Mouse (Mus musculus): ENCODE measurements around the gene Lalba. TPM values are rescaled to one million over a fixed set of nuclear protein-coding genes. Genes with fewer than 3 reads are reported as not detected.

Lalba gene
- polyA plus RNA-seq, 1 experiment from 2014 or later = not detected

- Histone ChIP-seq H3K27me3 (no peaks in the 10 kb centered on the region), H3K9me3 (no peaks in the 10 kb centered on the region; the same call in 1 of the 2 replicates), H3K4me1 (no peaks in the 10 kb centered on the region), H3K36me3 (no peaks in the 10 kb centered on the region), H3K9ac (no peak overlapping the region), H3K4me3 (no peak overlapping the region), H3K27ac (no peak overlapping the region), H3K4me2 (replicated peaks) (no peak overlapping the region)
- whole genome bisulfite sequencing = 95% methylated on average over 8 of the region's 8 CpGs
- ATAC-seq (ENCODE audit: insufficient number of reproducible peaks, insufficient read depth, low FRiP score, low TSS enrichment) = no peak
Observed at GRCm38 (mm10) chr15:98486433-98487021, 4.0 kb upstream of the Lalba start.

GRCm38 (mm10) chr15:98483907-98484886 is 1.7 kb upstream of the Lalba start:
- Histone ChIP-seq H3K9ac (no peak overlapping the region), H3K36me3 (no peaks in the 10 kb centered on the region), H3K27me3 (no peaks in the 10 kb centered on the region), H3K27ac (no peak overlapping the region), H3K4me2 (replicated peaks) (no peak overlapping the region), H3K9me3 (no peaks in the 10 kb centered on the region; the same call in 1 of the 2 replicates), H3K4me1 (no peaks in the 10 kb centered on the region), H3K4me3 (no peak overlapping the region)
- 63% methylated on average over 18 of the region's 18 CpGs for WGBS
- no peak for ATAC-seq (ENCODE audit: insufficient number of reproducible peaks, insufficient read depth, low FRiP score, low TSS enrichment)

- Histone ChIP-seq H3K9me3 (no peaks in the 10 kb centered on the region), H3K4me2 (replicated peaks) (no peak overlapping the region), H3K4me1 (no peaks in the 10 kb centered on the region), H3K9ac (no peak overlapping the region), H3K27ac (no peak overlapping the region), H3K36me3 (no peaks in the 10 kb centered on the region), H3K27me3 (no peaks in the 10 kb centered on the region), H3K4me3 (no peak overlapping the region)
- WGBS = 76% methylated on average over 7 of the region's 7 CpGs
- no peak for ATAC-seq (ENCODE audit: insufficient number of reproducible peaks, insufficient read depth, low FRiP score, low TSS enrichment)
Observed at GRCm38 (mm10) chr15:98479568-98480102, 2.9 kb downstream of the Lalba start.

GRCm38 (mm10) chr15:98476281-98476680 is 6.2 kb downstream of the Lalba start:
- Histone ChIP-seq H3K4me2 (replicated peaks) (no peak overlapping the region), H3K27me3 (no peaks in the 10 kb centered on the region), H3K4me3 (no peak overlapping the region), H3K9ac (no peak overlapping the region), H3K9me3 (no peaks in the 10 kb centered on the region), H3K4me1 (no peaks in the 10 kb centered on the region), H3K36me3 (no peaks in the 10 kb centered on the region), H3K27ac (no peak overlapping the region)
- WGBS = 83% methylated on average over 5 of the region's 5 CpGs
- no peak for ATAC-seq (ENCODE audit: insufficient number of reproducible peaks, insufficient read depth, low FRiP score, low TSS enrichment)

- WGBS = 51% methylated on average over 10 of the region's 10 CpGs
- Histone ChIP-seq H3K9me3 (no peaks in the 10 kb centered on the region), H3K4me2 (replicated peaks) (no peak overlapping the region), H3K27ac (no peak overlapping the region), H3K36me3 (no peaks in the 10 kb centered on the region), H3K27me3 (no peaks in the 10 kb centered on the region), H3K4me1 (no peaks in the 10 kb centered on the region), H3K4me3 (no peak overlapping the region), H3K9ac (no peak overlapping the region)
- no peak for ATAC-seq (ENCODE audit: insufficient number of reproducible peaks, insufficient read depth, low FRiP score, low TSS enrichment)
Observed at GRCm38 (mm10) chr15:98475382-98475781, 7.1 kb downstream of the Lalba start.

- H3K4me2 ChIP-seq (replicated peaks) = no peak overlapping the region
Observed at GRCm38 (mm10) chr15:98474958-98475357, 7.6 kb downstream of the Lalba start.

GRCm38 (mm10) chr15:98471539-98471938 is 11.0 kb downstream of the Lalba start:
- Histone ChIP-seq H3K4me3 (no peak overlapping the region), H3K27ac (no peak overlapping the region), H3K36me3 (no peaks in the 10 kb centered on the region), H3K4me2 (replicated peaks) (no peak overlapping the region), H3K4me1 (no peaks in the 10 kb centered on the region), H3K9me3 (no peaks in the 10 kb centered on the region), H3K27me3 (no peaks in the 10 kb centered on the region), H3K9ac (no peak overlapping the region)
- 91% methylated on average over 13 of the region's 13 CpGs for WGBS
- ATAC-seq (ENCODE audit: insufficient number of reproducible peaks, insufficient read depth, low FRiP score, low TSS enrichment) = no peak

More at GRCm38 (mm10) chr15:98474958-98475357, 7.6 kb downstream of the Lalba start:
- Histone ChIP-seq H3K4me3 (no peak overlapping the region), H3K9ac (no peak overlapping the region), H3K27me3 (no peaks in the 10 kb centered on the region), H3K27ac (no peak overlapping the region), H3K4me1 (no peaks in the 10 kb centered on the region), H3K36me3 (no peaks in the 10 kb centered on the region), H3K9me3 (no peaks in the 10 kb centered on the region)
- 83% methylated on average over 10 of the region's 10 CpGs for WGBS
- no peak for ATAC-seq (ENCODE audit: insufficient number of reproducible peaks, insufficient read depth, low FRiP score, low TSS enrichment)

- Histone ChIP-seq H3K27ac (no peak within 1 kb of the TSS), H3K4me3 (no peak within 1 kb of the TSS), H3K36me3 (no peaks in the 10 kb centered on the region), H3K9me3 (no peaks in the 10 kb centered on the region), H3K27me3 (no peaks in the 10 kb centered on the region), H3K4me1 (no peaks in the 10 kb centered on the region), H3K9ac (no peak within 1 kb of the TSS), H3K4me2 (replicated peaks) (no peak within 1 kb of the TSS)
- 85% methylated on average over 4 of the region's 4 CpGs for WGBS
- ATAC-seq (ENCODE audit: insufficient number of reproducible peaks, insufficient read depth, low FRiP score, low TSS enrichment) = no peak
Observed at GRCm38 (mm10) chr15:98469596-98469995, 12.9 kb downstream of the Lalba start, which contains the start of gene OR5BS1P. TSS of gene OR5BS1P (plus strand) at chr15:98469896.

- no peak within 1 kb of the TSS for H3K4me3 ChIP-seq
- H3K9ac ChIP-seq = no peak within 1 kb of the TSS
- H3K4me1 ChIP-seq = no peaks in the 10 kb centered on the region
- no peaks in the 10 kb centered on the region for H3K27me3 ChIP-seq
- H3K4me2 ChIP-seq (replicated peaks) = no peak within 1 kb of the TSS
- ATAC-seq (ENCODE audit: insufficient number of reproducible peaks, insufficient read depth, low FRiP score, low TSS enrichment) = no peak
- no peaks in the 10 kb centered on the region for H3K36me3 ChIP-seq
- no peak within 1 kb of the TSS for H3K27ac ChIP-seq
- WGBS = 87% methylated on average over 7 of the region's 7 CpGs
- H3K9me3 ChIP-seq = no peaks in the 10 kb centered on the region
Observed at GRCm38 (mm10) chr15:98452288-98452687, 30.2 kb downstream of the Lalba start, which contains the start of gene Olfr281. TSS of gene Olfr281 (plus strand) at chr15:98452588.

- Histone ChIP-seq H3K4me1 (no peaks in the 10 kb centered on the region), H3K9ac (no peak overlapping the region), H3K27ac (no peak overlapping the region), H3K9me3 (0 out of 2 replicates have a peak, but pooled peaks cover 4% of the 10 kb centered on the region), H3K27me3 (no peaks in the 10 kb centered on the region), H3K36me3 (no peaks in the 10 kb centered on the region), H3K4me2 (replicated peaks) (no peak overlapping the region), H3K4me3 (no peak overlapping the region)
- ATAC-seq (ENCODE audit: insufficient number of reproducible peaks, insufficient read depth, low FRiP score, low TSS enrichment) = no peak
- WGBS = 59% methylated on average over 4 of the region's 4 CpGs
Observed at GRCm38 (mm10) chr15:98448521-98448920, 34.0 kb downstream of the Lalba start.

GRCm38 (mm10) chr15:98444561-98444960 is 38.0 kb downstream of the Lalba start:
- no peak for ATAC-seq (ENCODE audit: insufficient number of reproducible peaks, insufficient read depth, low FRiP score, low TSS enrichment)
- H3K27ac ChIP-seq = no peak overlapping the region
- H3K36me3 ChIP-seq = no peaks in the 10 kb centered on the region
- 0 out of 2 replicates have a peak, but pooled peaks cover 4% of the 10 kb centered on the region for H3K9me3 ChIP-seq
- no peaks in the 10 kb centered on the region for H3K27me3 ChIP-seq
- no peak overlapping the region for H3K9ac ChIP-seq
- 74% methylated on average over 3 of the region's 3 CpGs for WGBS
- no peak overlapping the region for H3K4me3 ChIP-seq
- H3K4me1 ChIP-seq = no peaks in the 10 kb centered on the region
- H3K4me2 ChIP-seq (replicated peaks) = no peak overlapping the region
